Mouse (Mus musculus) olfactory bulb, adult 2 months (tissue): ENCODE results near the gene Uhmk1.

Experiments
- CTCF ChIP-seq: fragments of 200-500 bp; IDR thresholded peaks from 2 replicates; pipeline ENCODE4 v1.5.1; 2012; ENCODE audit warnings: low read depth, mild to moderate bottlenecking, low read length, moderate library complexity; ENCODE audit not compliant: insufficient read depth
- POLR2A ChIP-seq: fragments of 200-500 bp; IDR thresholded peaks from 2 replicates; pipeline ENCODE4 v1.6.1; 2012; ENCODE audit warnings: mild to moderate bottlenecking, low read depth, low read length, moderate library complexity; ENCODE audit not compliant: insufficient read depth

DNA sequence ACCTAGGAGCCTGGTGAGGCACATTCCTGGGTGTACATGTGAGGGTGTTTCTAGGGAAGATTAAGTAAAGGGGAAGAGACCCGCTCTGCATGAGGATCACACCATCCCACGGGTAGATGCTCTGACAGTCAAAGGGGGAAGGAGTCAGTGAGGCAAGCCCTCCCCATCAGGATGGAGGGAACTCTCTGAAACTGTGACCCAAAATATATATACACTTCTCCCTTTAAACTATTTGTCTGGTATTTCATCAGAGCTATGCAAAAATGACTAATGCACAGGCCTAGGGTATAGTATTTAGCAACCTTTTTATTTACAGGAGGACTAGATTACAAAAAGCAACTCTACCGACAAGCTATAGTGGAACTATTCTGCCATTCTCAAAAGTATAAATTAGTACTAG lies 50.3 kb downstream of the Uhmk1 start:
- no peak for TF ChIP-seq CTCF
- TF ChIP-seq POLR2A = no peak
